Mouse (Mus musculus): ENCODE measurements around the gene Ptprj.

DNA sequence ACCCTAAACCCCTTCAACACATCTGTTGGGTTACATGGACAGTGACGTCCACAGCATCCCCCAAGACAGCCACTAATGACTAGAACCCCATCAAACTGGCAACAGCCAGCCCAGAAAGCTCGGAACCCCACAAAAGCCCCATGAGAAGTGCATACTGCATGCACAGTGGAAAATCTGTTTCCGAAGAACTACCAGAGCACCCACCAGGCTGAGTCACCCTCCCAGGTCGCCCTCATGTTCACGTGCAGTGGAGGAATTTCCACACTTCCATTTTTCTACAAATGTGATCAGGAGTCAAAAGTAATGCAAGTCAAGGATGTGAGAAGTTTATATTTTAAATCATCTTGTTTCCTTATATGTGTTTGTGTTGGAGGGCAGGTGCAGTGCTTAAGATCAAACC, 52.3 kb downstream of the Ptprj start:
- TF ChIP-seq POLR2A (IDR thresholded peaks at IDR 0.05; ENCODE audit: control insufficient read depth, low read depth, low read length) (no peak), CTCF (IDR thresholded peaks at IDR 0.05; ENCODE audit: control insufficient read depth, insufficient read depth, insufficient replicate concordance, low read depth, low read length) (no peak)
